Mouse (Mus musculus): ENCODE measurements around the gene Gpr137b.

GRCm38 (mm10) chr13:13414206-13414605, 20.4 kb upstream of the Gpr137b start:
- TF ChIP-seq EP300 (IDR thresholded peaks at IDR 0.05) (no peak), CTCF (IDR thresholded peaks at IDR 0.05) (no peak)
